Mouse (Mus musculus): ENCODE data around the gene Chat.

GRCm38 (mm10) chr14:32443446-32443845 is 22.3 kb downstream of the Chat start:
- TF ChIP-seq POLR2A (IDR thresholded peaks at IDR 0.05; ENCODE audit: borderline replicate concordance, control insufficient read depth, low read depth, low read length) (no peak), CTCF (IDR thresholded peaks at IDR 0.05; ENCODE audit: control insufficient read depth, insufficient read depth, low read length) (no peak)

All from bone marrow, adult 2 months (tissue).